Mouse (Mus musculus) liver, embryonic 12.5 days (tissue): Measurements from ENCODE around the gene Nprl2. TPM values are rescaled to one million over a fixed set of nuclear protein-coding genes. Genes with fewer than 3 reads are reported as not detected.
"Not testable (repeated sequence)": the region's sequence is repeated elsewhere in the genome, so short reads cannot be mapped to it uniquely, and the experiment has no call there.

Experiments
- ATAC-seq: fragments of 200-750 bp; cut with Nextera tagmentation; 2 replicates; pipeline ENCODE4 v1.8.0; 2017; ENCODE audit warnings: moderate number of reproducible peaks, mild to moderate bottlenecking, moderate library complexity
- H3K27ac ChIP-seq: fragments of 300-500 bp; sonication (generic); 2 replicates; pipeline ENCODE4 v1.5.1; 2016; ENCODE audit warnings: mild to moderate bottlenecking
- H3K27me3 ChIP-seq: fragments of 300-500 bp; sonication (generic); replicated peaks from 2 replicates; pipeline ENCODE4 v1.6.1; 2016; ENCODE audit warnings: mild to moderate bottlenecking, moderate library complexity
- H3K36me3 ChIP-seq: fragments of 300-500 bp; sonication (generic); 2 replicates; pipeline ENCODE4 v1.6.1; 2016; ENCODE audit warnings: mild to moderate bottlenecking, moderate library complexity
- H3K4me1 ChIP-seq: fragments of 300-500 bp; sonication (generic); 2 replicates; pipeline ENCODE4 v1.6.1; 2016
- H3K4me2 ChIP-seq: fragments of 300-500 bp; sonication (generic); 2 replicates; pipeline ENCODE4 v1.6.1; 2016; ENCODE audit warnings: mild to moderate bottlenecking, moderate library complexity
- H3K4me3 ChIP-seq: fragments of 300-500 bp; sonication (generic); 2 replicates; pipeline ENCODE4 v1.5.1; 2016; ENCODE audit warnings: mild to moderate bottlenecking, moderate library complexity
- H3K9ac ChIP-seq: fragments of 300-500 bp; sonication (generic); 2 replicates; pipeline ENCODE4 v1.6.1; 2016; ENCODE audit warnings: mild to moderate bottlenecking, moderate library complexity
- H3K9me3 ChIP-seq: fragments of 300-500 bp; sonication (generic); replicated peaks from 2 replicates; pipeline ENCODE4 v1.6.1; 2016; ENCODE audit warnings: mild to moderate bottlenecking, moderate library complexity
- WGBS: fragments of 180-500 bp; shearing (Covaris S2); methylation state at CpG from one replicate; pipeline ENCODE4 v1.1.7; 2016; ENCODE audit not compliant: insufficient replicate concordance; 5-methylcytosine and 5-hydroxymethylcytosine counted together
- polyA plus RNA-seq: library from polyadenylated mRNA; unstranded; fragments of >200 nt; fragmentation: Nextera tagmentation; extraction: Ambion mirVana; gene quantifications from 2 replicates; pipeline ENCODE4 v1.2.1, GENCODE M21; 2016

Nprl2 gene
- polyA plus RNA-seq, 1 experiment from 2014 or later, result 15.3 TPM

DNA sequence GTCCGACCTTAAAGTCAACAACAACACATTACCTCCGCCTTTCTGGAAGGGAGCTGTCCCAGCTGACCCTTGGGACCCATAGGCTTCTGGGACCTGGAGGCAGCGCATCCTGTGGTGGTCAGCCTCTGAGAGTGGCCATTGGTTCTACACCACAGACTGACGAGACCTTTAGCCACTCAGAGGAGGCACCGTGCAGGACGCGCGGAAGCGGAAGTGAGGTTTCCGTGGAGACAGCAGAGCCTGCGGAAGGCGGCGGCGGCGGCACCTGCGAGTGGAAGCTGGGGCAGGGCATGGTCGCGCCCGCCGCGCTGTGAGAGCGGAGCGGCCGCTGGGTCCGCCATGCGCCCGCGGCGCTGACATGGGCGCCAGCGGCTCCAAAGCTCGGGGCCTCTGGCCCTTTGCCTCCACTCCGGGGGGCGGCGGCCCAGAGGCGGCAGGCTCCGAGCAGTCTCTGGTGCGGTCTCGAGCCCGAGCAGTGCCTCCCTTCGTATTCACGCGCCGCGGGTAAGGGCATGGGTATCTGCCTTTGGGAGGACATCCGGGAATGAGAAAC, 21.1 kb downstream of the Nprl2 start, which contains the start of gene Tusc2:
Gene Tusc2, plus strand, starts transcription at position 227 of the 553 bp plus-strand sequence.
- peak within 1 kb of the TSS; percentile 91 for H3K9ac ChIP-seq
- no peaks in the 10 kb centered on the region for H3K9me3 ChIP-seq
- ATAC-seq, result peak; percentile 96
- H3K36me3 ChIP-seq, result peaks cover 60% of the 10 kb centered on the region
- peak within 1 kb of the TSS; percentile 89 for H3K27ac ChIP-seq
- under 1% methylated on average over 35 of the region's 46 CpGs for WGBS
- H3K4me2 ChIP-seq, result peak within 1 kb of the TSS; percentile 82
- peak within 1 kb of the TSS; percentile 87 for H3K4me3 ChIP-seq
- peaks cover 60% of the 10 kb centered on the region for H3K4me1 ChIP-seq
- H3K27me3 ChIP-seq, result no peaks in the 10 kb centered on the region

DNA sequence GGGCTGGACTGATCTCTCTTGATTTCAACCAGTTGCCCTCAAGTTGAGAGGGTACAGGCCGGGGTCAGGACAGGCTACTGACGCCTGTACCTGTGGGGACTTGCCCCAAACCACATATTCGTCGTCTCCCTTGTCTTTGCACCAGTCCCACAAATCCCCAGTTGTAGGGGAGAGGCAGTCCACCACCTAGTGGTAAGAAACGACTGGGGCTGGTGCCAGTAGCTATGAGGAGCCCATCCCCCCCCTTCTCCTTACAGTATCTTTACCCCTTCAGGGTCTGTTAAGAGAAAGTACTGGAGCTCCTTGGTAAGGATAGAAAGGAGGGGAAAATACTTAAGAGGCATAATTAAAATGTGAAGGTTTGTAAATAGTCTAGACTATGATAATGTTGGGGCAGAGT, 23.5 kb downstream of the Nprl2 start:
- H3K27ac ChIP-seq, result peak overlapping the region; percentile 94
- H3K4me1 ChIP-seq, result peaks cover 76% of the 10 kb centered on the region
- 31% methylated on average over 5 of the region's 5 CpGs for WGBS
- H3K27me3 ChIP-seq, H3K9ac ChIP-seq, H3K9me3 ChIP-seq, H3K4me3 ChIP-seq, ATAC-seq: not testable (repeated sequence)
- peaks cover 39% of the 10 kb centered on the region for H3K36me3 ChIP-seq
- H3K4me2 ChIP-seq, result peak overlapping the region; percentile 22

DNA sequence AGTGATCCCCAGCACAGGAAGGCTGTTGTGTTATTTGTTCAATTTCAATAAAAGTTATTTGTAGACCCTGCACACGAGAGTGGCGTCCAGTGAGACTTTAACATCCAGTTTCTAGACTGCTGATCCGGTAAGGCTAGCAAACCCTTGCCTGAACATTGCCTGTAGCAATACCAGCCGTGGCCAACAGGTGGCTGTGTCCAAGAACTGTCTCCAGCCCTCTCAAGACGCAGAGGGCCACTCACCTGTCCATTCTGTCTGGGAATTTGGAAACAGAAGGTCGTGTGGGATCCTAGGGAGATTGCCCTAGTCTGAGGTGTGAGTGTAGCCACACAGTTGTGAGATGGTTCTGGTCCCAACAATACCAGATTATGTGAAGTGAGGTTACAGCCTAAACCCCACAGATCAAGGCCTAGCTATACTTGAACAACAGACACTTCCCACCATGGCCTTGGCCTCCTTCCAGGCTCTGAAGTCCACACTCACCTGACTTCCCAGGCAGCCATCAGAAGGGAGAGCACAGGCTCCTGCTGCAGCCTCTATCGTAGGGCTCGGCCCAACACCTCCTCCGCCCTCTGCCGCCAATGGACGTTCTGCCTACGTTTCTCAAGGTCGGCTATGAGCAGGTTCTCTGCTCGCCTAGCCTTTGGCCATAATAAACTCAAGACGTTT, 24.1 kb downstream of the Nprl2 start:
- H3K4me1 ChIP-seq, result peaks cover 82% of the 10 kb centered on the region

DNA sequence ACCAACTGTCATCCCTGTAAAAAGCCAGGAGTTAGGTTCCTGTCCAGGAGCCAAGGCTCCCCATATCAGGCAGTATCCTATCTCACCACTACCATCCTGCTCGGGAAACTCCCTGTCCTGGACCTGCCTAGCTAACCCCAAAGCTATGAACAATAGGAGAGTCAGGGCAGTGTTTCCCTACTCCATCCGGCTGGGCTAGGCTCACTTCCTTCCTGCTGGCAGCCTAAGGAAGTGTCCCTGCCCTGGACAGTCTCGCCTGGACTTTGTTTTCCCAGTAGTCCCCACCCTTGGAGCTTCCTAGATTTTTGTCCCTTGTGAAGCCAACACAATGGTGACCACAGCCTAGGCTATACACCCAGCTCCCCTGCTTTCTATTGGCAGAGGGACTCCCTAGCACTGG, 24.8 kb downstream of the Nprl2 start:
- H3K4me3 ChIP-seq, result peak overlapping the region; percentile 75; the same call in 1 of the 2 replicates
- peak overlapping the region; percentile 31; the same call in 1 of the 2 replicates for H3K9ac ChIP-seq
- H3K36me3 ChIP-seq, result peaks cover 39% of the 10 kb centered on the region
- H3K9me3 ChIP-seq, result no peaks in the 10 kb centered on the region
- peaks cover 87% of the 10 kb centered on the region for H3K4me1 ChIP-seq
- no peaks in the 10 kb centered on the region for H3K27me3 ChIP-seq
- ATAC-seq, result no peak
- H3K27ac ChIP-seq, result peak overlapping the region; percentile 94
- peak overlapping the region; percentile 86 for H3K4me2 ChIP-seq
- 53% methylated on average over 3 of the region's 3 CpGs for WGBS

More for the DNA sequence above, 24.1 kb downstream of the Nprl2 start:
- Histone ChIP-seq H3K27me3 (no peaks in the 10 kb centered on the region), H3K4me2 (peak overlapping the region; percentile 14), H3K27ac (peak overlapping the region; percentile 94), H3K36me3 (peaks cover 39% of the 10 kb centered on the region), H3K4me3 (no peak overlapping the region), H3K9me3 (no peaks in the 10 kb centered on the region), H3K9ac (no peak overlapping the region)
- ATAC-seq, result no peak
- 49% methylated on average over 15 of the region's 15 CpGs for WGBS

DNA sequence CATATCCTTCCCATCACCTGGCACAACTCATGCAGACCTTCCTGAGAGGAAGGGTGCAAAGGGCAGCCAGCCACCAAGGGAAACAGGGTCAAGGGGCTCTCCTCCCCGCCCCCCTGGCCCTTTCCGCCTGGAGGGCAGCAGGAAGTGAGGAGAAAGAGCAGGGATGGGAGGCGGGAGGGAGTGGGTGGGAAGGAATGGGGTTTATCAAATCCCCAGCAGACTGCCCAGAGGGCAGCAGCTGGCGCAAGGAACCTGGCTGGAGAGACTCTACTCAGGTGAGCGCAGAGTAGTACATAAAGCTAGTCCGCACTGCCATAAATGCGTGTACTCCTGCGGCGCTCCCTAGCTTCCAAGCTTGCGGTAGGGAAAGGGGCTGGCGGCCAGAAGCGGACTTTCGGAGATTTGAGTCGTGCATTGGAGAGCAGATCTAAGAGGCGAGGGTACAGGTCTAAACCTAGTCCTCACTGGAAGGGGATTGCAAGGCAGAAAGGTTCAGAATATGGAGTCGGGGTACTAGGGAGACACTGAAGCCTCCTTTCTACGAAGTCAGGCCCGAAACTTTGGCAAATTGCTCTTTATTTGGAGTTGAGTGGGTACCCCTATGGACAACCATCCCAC, 25.8 kb downstream of the Nprl2 start, which contains the start of gene Hyal2:
Gene Hyal2, plus strand, starts transcription at position 244 of the 618 bp plus-strand sequence.
- Histone ChIP-seq H3K4me1 (peaks cover 87% of the 10 kb centered on the region), H3K27ac (peak within 1 kb of the TSS; percentile 94), H3K9ac (peak within 1 kb of the TSS; percentile 90), H3K4me2 (peak within 1 kb of the TSS; percentile 86), H3K9me3 (no peaks in the 10 kb centered on the region), H3K27me3 (no peaks in the 10 kb centered on the region), H3K4me3 (peak within 1 kb of the TSS; percentile 75), H3K36me3 (peaks cover 42% of the 10 kb centered on the region)
- no peak for ATAC-seq
- 33% methylated on average over 18 of the region's 18 CpGs for WGBS

DNA sequence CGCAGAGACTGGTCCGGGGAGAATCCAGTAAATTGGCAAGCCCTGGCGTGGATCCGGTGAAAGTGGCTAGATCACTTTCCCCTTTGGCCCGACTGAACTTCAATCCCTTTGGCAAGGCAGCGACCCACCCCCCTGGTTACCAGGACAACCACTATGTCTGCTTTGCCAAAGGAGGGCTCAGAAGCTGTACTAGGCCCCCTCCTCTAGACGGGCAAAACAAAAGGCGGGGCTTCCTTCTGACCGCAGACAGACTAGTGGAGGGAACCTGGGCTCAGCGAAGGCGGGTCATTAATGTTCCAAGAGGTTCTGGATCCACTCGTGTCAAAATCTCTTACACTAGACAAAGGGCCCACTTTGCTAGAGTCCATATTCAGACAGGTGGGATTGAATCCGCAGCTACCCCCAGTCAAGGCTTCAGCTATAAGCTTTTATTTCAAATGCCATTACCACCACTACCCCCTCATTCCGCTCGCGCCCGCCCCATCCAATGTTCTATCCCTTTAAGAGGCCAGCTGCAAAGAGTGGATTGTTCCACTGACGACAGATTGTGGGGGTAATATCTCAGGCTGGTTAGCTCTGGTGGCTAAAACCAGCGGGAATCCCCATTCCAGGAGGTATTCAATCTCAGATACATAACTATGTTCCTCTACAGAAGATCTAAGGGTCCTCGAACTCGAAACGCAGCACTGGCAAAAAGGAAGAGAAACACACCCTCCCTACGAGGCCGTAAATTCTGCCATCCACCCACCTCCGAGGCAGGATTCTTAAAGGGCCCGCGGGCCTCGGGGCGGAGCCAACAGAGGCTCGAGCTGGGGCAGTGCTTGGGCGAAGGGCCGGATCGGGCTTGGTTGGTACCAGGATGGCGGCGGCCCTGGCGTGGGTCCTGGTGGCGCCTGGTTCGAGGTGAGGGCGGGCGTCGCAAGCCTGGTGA, 26.6 kb downstream of the Nprl2 start:
- Histone ChIP-seq H3K27ac (peak overlapping the region; percentile 94), H3K4me1 (peaks cover 91% of the 10 kb centered on the region), H3K4me2 (peak overlapping the region; percentile 86), H3K9me3 (no peaks in the 10 kb centered on the region), H3K4me3 (peak overlapping the region; percentile 75), H3K36me3 (peaks cover 50% of the 10 kb centered on the region), H3K27me3 (no peaks in the 10 kb centered on the region), H3K9ac (peak overlapping the region; percentile 90)
- 1% methylated on average over 41 of the region's 41 CpGs for WGBS
- peak; percentile 77 for ATAC-seq

DNA sequence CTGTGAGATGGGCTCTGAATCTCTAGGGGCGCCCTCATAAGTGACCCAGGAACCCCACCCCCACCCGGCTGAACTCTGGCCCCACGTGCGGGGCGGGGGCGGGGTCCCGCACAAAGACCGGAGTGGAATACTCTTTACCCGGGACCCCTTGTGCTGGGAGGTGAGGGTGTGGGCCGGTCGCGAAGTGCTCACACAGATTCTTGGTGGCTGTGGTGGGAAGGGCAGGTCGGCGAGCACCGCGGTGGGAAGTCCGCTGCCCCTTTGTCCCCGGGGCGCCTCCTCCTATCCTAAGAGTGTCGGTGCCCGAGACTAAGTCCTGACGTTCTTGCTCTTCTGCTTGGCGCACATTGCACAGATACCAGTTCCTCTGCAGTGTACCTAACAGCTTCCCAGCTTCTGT, 27.2 kb downstream of the Nprl2 start:
- Histone ChIP-seq H3K4me3 (peak overlapping the region; percentile 75), H3K4me2 (peak overlapping the region; percentile 86), H3K4me1 (peaks cover 85% of the 10 kb centered on the region), H3K27ac (peak overlapping the region; percentile 94), H3K36me3 (peaks cover 51% of the 10 kb centered on the region), H3K9ac (peak overlapping the region; percentile 90), H3K27me3 (no peaks in the 10 kb centered on the region), H3K9me3 (no peaks in the 10 kb centered on the region)
- ATAC-seq, result peak; percentile 11
- under 1% methylated on average over 23 of the region's 23 CpGs for WGBS

DNA sequence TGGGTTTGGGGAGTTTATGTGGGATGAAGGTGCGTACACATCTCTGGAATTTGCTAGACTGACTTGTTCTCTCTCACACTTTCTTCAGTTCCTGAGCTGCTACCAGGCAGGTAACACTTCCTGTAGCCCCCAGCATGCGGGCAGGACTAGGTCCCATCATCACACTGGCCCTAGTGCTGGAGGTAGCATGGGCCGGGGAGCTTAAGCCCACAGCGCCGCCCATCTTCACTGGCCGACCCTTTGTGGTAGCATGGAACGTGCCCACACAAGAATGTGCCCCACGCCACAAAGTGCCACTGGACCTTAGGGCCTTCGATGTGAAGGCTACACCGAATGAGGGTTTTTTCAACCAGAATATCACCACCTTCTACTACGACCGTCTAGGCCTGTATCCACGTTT, 28.0 kb downstream of the Nprl2 start:
- Histone ChIP-seq H3K9ac (peak overlapping the region; percentile 90), H3K27ac (peak overlapping the region; percentile 94), H3K36me3 (peaks cover 44% of the 10 kb centered on the region), H3K9me3 (no peaks in the 10 kb centered on the region), H3K4me2 (peak overlapping the region; percentile 86), H3K4me3 (peak overlapping the region; percentile 75), H3K4me1 (peaks cover 77% of the 10 kb centered on the region), H3K27me3 (no peaks in the 10 kb centered on the region)
- WGBS, result 67% methylated on average over 13 of the region's 13 CpGs
- ATAC-seq, result no peak

DNA sequence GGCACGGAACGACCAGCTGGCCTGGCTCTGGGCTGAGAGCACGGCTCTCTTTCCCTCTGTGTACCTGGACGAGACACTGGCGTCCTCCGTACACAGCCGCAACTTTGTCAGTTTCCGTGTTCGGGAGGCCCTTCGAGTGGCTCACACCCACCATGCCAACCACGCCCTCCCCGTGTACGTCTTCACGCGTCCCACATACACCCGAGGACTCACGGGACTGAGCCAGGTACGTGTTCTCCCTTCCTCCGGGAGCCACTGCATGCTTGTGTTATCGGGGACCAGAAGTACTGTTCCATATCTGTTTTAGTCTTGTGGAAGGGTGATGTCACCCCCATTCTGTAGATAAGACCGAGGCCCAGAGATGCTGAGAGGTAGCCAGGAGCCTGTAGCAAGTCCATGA, 28.8 kb downstream of the Nprl2 start:
- ATAC-seq, result peak; percentile 70

DNA sequence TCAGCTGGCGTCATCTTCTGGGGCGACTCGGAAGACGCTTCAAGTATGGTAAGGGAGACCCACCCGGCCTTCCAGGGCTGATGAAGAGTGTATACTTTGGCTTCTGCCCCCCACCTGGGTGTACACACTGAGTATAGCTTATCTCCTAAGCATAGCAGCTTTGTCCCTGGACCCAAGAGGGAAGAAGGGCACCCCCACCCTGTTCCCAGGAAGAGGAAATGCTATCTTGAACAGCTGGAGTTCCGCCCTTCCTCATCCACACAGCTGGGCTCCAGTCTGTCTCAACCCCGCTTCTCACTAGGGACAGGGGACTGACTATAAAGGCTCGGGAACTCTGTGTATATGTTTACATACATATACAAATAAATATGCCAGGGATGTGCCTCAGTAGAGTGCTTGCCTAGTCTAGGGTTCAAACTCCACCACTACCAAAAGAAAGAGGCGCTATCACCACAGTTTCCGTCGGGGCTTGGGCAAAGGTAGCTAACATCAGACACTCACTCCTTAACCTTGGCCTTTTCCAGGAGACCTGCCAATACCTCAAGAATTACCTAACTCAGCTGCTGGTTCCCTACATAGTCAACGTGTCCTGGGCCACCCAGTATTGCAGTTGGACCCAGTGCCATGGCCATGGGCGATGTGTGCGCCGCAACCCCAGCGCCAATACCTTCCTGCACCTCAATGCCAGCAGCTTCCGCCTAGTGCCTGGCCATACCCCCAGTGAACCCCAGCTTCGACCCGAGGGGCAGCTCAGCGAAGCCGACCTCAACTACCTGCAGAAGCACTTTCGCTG, 29.7 kb downstream of the Nprl2 start:
- 79% methylated on average over 22 of the region's 22 CpGs for WGBS
- Histone ChIP-seq H3K27me3 (no peaks in the 10 kb centered on the region), H3K27ac (peak overlapping the region; percentile 94), H3K4me3 (peak overlapping the region; percentile 75), H3K36me3 (peaks cover 38% of the 10 kb centered on the region), H3K9me3 (no peaks in the 10 kb centered on the region), H3K9ac (peak overlapping the region; percentile 90), H3K4me2 (peak overlapping the region; percentile 86), H3K4me1 (peaks cover 75% of the 10 kb centered on the region)
- ATAC-seq, result peak; percentile 48

More for the DNA sequence above, 28.8 kb downstream of the Nprl2 start:
- Histone ChIP-seq H3K36me3 (peaks cover 38% of the 10 kb centered on the region), H3K4me3 (peak overlapping the region; percentile 75), H3K4me1 (peaks cover 75% of the 10 kb centered on the region), H3K9me3 (no peaks in the 10 kb centered on the region), H3K9ac (peak overlapping the region; percentile 90), H3K27ac (peak overlapping the region; percentile 94), H3K4me2 (peak overlapping the region; percentile 86), H3K27me3 (no peaks in the 10 kb centered on the region)
- 40% methylated on average over 21 of the region's 21 CpGs for WGBS

DNA sequence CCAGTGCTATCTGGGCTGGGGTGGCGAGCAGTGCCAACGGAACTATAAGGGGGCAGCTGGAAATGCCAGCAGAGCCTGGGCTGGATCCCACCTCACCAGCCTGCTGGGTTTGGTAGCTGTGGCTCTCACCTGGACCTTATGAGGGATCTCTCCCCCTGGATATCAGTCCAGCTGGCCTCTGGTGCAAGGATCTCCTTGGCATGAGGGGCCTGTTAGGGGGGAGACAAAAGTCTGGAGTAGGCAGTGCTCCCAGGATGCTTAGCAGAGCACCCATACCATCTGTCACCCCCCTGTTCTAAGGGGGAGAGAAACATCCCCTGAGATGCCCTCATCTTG, 30.3 kb downstream of the Nprl2 start:
- Histone ChIP-seq H3K9me3 (no peaks in the 10 kb centered on the region), H3K36me3 (peaks cover 38% of the 10 kb centered on the region), H3K4me2 (peak overlapping the region; percentile 86), H3K9ac (peak overlapping the region; percentile 90), H3K4me1 (peaks cover 75% of the 10 kb centered on the region), H3K27me3 (no peaks in the 10 kb centered on the region), H3K27ac (peak overlapping the region; percentile 94), H3K4me3 (no peak overlapping the region)
- 94% methylated on average over 2 of the region's 2 CpGs for WGBS
- ATAC-seq, result no peak
